33 mouse cellular contexts compared by ENCODE assay signal in genomic region chr2:181153131-181153530, GRCm38 (mm10). TPM values are rescaled to one million over a fixed set of nuclear protein-coding genes. Genes with fewer than 3 reads are reported as not detected.
"Had no signal": no experiment of that assay in that cellular context is flagged by ENCODE, and none has a peak within 500 bp of the region (broad histone marks: within the 10 kb centered on the region; RNA-seq: fewer than 3 reads in every experiment).

No protein-coding gene starts in this region.

- H3K9ac ChIP-seq: heart, embryonic 13.5 days; heart, embryonic 15.5 days; hindbrain, embryonic 13.5 days; hindbrain, embryonic 15.5 days; kidney, embryonic 15.5 days; limb, embryonic 13.5 days; limb, embryonic 15.5 days; liver, embryonic 13.5 days; liver, embryonic 15.5 days; liver, postnatal 0 days had no signal

- ATAC-seq: hindbrain, postnatal 0 days; intestine, embryonic 16.5 days; liver, postnatal 0 days had no signal

- H3K36me3 ChIP-seq: kidney, embryonic 15.5 days; limb, embryonic 13.5 days; limb, embryonic 15.5 days; liver, embryonic 13.5 days; liver, embryonic 15.5 days had no signal

- DNase-seq: gastrocnemius, postnatal 10 days; gastrocnemius, postnatal 36 days; heart, postnatal 36 days; kidney, adult 11 months; kidney, adult 9 months; kidney, postnatal 14 days; left cerebral cortex, postnatal 4 days; liver, embryonic 13.5 days; lung, adult 2 months had no signal

- H3K9me3 ChIP-seq: heart, embryonic 13.5 days; heart, embryonic 15.5 days; hindbrain, embryonic 13.5 days; hindbrain, embryonic 15.5 days; kidney, embryonic 15.5 days; limb, embryonic 13.5 days; limb, embryonic 15.5 days; liver, embryonic 13.5 days; liver, embryonic 15.5 days had no signal

- H3K4me3 ChIP-seq: heart, adult 2 months; heart, embryonic 13.5 days; heart, embryonic 15.5 days; hindbrain, embryonic 13.5 days; hindbrain, embryonic 15.5 days; kidney, embryonic 15.5 days; limb, embryonic 13.5 days; limb, embryonic 15.5 days; liver, embryonic 13.5 days; liver, embryonic 15.5 days had no signal

- H3K27ac ChIP-seq: heart, adult 2 months; heart, embryonic 13.5 days; heart, embryonic 15.5 days; hindbrain, embryonic 13.5 days; hindbrain, embryonic 15.5 days; hindbrain, postnatal 0 days; kidney, embryonic 15.5 days; kidney, postnatal 0 days; limb, embryonic 13.5 days; limb, embryonic 15.5 days; liver, embryonic 13.5 days; liver, embryonic 15.5 days had no signal

- H3K27me3 ChIP-seq: hindbrain, embryonic 15.5 days had no signal

- H3K4me1 ChIP-seq: liver, embryonic 13.5 days; liver, embryonic 15.5 days had no signal

- H3K4me2 ChIP-seq: heart, embryonic 11.5 days; heart, embryonic 13.5 days; heart, embryonic 15.5 days; hindbrain, embryonic 13.5 days; hindbrain, embryonic 15.5 days; kidney, embryonic 15.5 days; limb, embryonic 13.5 days; limb, embryonic 15.5 days; liver, embryonic 13.5 days; liver, embryonic 15.5 days had no signal

RNA-seq across cellular contexts. Expression of gene Eef1a2, which starts 3.7 kb away (rescaled TPM):
- total RNA-seq: hematopoietic stem cell, adult 5-6 weeks had no signal
- polyA plus RNA-seq: limb, embryonic 13.5 days; limb, embryonic 15.5 days; liver, adult 2 months; liver, embryonic 13.5 days; liver, embryonic 15.5 days; liver, postnatal 0 days had no signal

RNA-seq across cellular contexts. Expression of gene Kcnq2, which starts 18.0 kb away (rescaled TPM):
- total RNA-seq: gastrocnemius, postnatal 36 days; heart, postnatal 36 days; hematopoietic stem cell, adult 5-6 weeks; liver, adult 2 months had no signal
- polyA plus RNA-seq: heart, postnatal 0 days; kidney, postnatal 0 days; liver, adult 2 months; liver, postnatal 0 days had no signal

RNA-seq across cellular contexts. Expression of gene Ptk6, which starts 49.5 kb away (rescaled TPM):
- total RNA-seq: gastrocnemius, adult 18-20 months; gastrocnemius, postnatal 10 days; gastrocnemius, postnatal 36 days; heart, postnatal 14 days; hematopoietic stem cell, adult 5-6 weeks; hindbrain, postnatal 0 days; layer of hippocampus, adult 18-20 months; layer of hippocampus, postnatal 14 days; left cerebral cortex, adult 18-20 months; left cerebral cortex, postnatal 4 days had no signal
- polyA plus RNA-seq: heart, adult 2 months; heart, embryonic 11.5 days; heart, postnatal 0 days; hindbrain, embryonic 11.5 days; hindbrain, embryonic 13.5 days; hindbrain, embryonic 15.5 days; hindbrain, postnatal 0 days; intestine, embryonic 14.5 days; kidney, embryonic 15.5 days; kidney, postnatal 0 days; limb, embryonic 13.5 days had no signal

RNA-seq across cellular contexts. Expression of gene Srms, which starts 59.9 kb away (rescaled TPM):
- total RNA-seq: hematopoietic stem cell, adult 5-6 weeks had no signal
